Mouse (Mus musculus) kidney, embryonic 15.5 days (tissue): Measurements from ENCODE around the gene Morf4l1. TPM values are rescaled to one million over a fixed set of nuclear protein-coding genes. Genes with fewer than 3 reads are reported as not detected.

Source experiments
- ATAC-seq: fragments of 200-750 bp; cut with Nextera tagmentation; replicated peaks from 2 replicates; pipeline ENCODE4 v1.8.0; 2017; ENCODE audit warnings: moderate TSS enrichment; ENCODE audit not compliant: low FRiP score
- H3K27ac ChIP-seq: fragments of 300-500 bp; sonication (generic); 2 replicates; pipeline ENCODE4 v1.5.1; 2015; ENCODE audit warnings: mild to moderate bottlenecking, inconsistent platforms
- H3K27me3 ChIP-seq: fragments of 300-500 bp; sonication (generic); 2 replicates; pipeline ENCODE4 v1.6.1; 2015; ENCODE audit warnings: inconsistent platforms
- H3K36me3 ChIP-seq: fragments of 300-500 bp; sonication (generic); 2 replicates; pipeline ENCODE4 v1.6.1; 2015; ENCODE audit warnings: inconsistent platforms
- H3K4me1 ChIP-seq: fragments of 300-500 bp; sonication (generic); 2 replicates; pipeline ENCODE4 v1.6.1; 2015; ENCODE audit warnings: inconsistent platforms
- H3K4me2 ChIP-seq: fragments of 300-500 bp; sonication (generic); 2 replicates; pipeline ENCODE4 v1.6.1; 2015; ENCODE audit warnings: moderate library complexity, mild to moderate bottlenecking, inconsistent platforms
- H3K4me3 ChIP-seq: fragments of 300-500 bp; sonication (generic); replicated peaks from 2 replicates; pipeline ENCODE4 v1.5.1; 2015; ENCODE audit warnings: mild to moderate bottlenecking, inconsistent platforms
- H3K9ac ChIP-seq: fragments of 300-500 bp; sonication (generic); 2 replicates; pipeline ENCODE4 v1.6.1; 2015; ENCODE audit warnings: mild to moderate bottlenecking, inconsistent platforms
- H3K9me3 ChIP-seq: fragments of 300-500 bp; sonication (generic); replicated peaks from 2 replicates; pipeline ENCODE4 v1.6.1; 2016; ENCODE audit warnings: inconsistent platforms
- WGBS: fragments of 180-500 bp; shearing (Covaris S2); methylation state at CpG from one replicate; pipeline ENCODE4 v1.1.7; 2015; ENCODE audit warnings: mixed read lengths; 5-methylcytosine and 5-hydroxymethylcytosine counted together
- polyA plus RNA-seq: library from polyadenylated mRNA; unstranded; fragments of >200 nt; fragmentation: Nextera tagmentation; extraction: Ambion mirVana; gene quantifications from 2 replicates; pipeline ENCODE4 v1.2.1, GENCODE M21; 2015

Morf4l1 gene
- polyA plus RNA-seq, 1 experiment from 2014 or later = 441 TPM

DNA sequence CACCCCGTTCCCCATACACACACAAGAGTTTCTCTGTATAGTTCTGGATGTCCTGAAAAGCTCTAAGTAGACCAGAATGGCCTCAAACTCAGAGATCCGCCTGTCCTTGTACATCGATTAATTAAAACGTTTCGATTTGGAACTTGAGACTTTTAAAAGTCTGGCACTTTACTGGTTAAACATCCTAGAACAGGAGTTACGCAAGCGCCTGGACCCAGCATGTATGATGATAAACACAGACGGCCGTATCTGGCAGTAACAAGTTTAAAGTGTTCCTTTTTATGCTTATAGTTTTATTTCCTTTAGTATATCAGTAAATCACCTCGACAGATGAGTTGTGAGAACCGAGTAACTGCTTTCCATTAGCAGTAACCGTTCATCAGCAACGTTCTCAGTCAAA is 1.4 kb downstream of the Morf4l1 start:
- no peak for ATAC-seq
- no peaks in the 10 kb centered on the region for H3K9me3 ChIP-seq
- WGBS = 1% methylated on average over 13 of the region's 13 CpGs

DNA sequence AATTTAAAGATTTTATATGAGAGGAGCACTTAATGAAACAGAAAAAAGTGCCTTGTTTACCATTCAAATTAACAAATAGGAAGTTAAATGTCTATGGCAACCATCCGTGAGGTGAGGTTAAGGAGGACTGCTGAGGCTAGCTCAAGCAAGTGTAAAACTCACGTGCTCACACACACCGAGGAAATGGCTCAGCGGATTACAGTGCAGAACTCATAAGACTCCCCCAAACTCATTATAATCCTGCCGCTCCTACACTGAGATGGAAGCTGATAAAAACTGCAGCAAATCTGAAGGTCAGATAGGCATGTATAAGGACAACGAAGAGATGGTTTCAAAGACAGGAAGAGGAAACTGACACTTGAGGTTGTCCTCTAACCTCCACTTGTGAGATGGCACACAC is 5.2 kb downstream of the Morf4l1 start:
- no peak overlapping the region for H3K27ac ChIP-seq
- no peak for ATAC-seq
- H3K9ac ChIP-seq = no peak overlapping the region
- H3K4me3 ChIP-seq = no peak overlapping the region
- H3K4me2 ChIP-seq = no peak overlapping the region
- peaks cover 39% of the 10 kb centered on the region for H3K36me3 ChIP-seq
- peaks cover 15% of the 10 kb centered on the region for H3K4me1 ChIP-seq
- 55% methylated on average over 6 of the region's 6 CpGs for WGBS
- no peaks in the 10 kb centered on the region for H3K9me3 ChIP-seq
- no peaks in the 10 kb centered on the region for H3K27me3 ChIP-seq

More for the DNA sequence above, 1.4 kb downstream of the Morf4l1 start:
- Histone ChIP-seq H3K27ac (peak overlapping the region; percentile 99), H3K27me3 (peaks cover 6% of the 10 kb centered on the region; the same call in 1 of the 2 replicates), H3K4me2 (peak overlapping the region; percentile 78), H3K4me1 (peaks cover 15% of the 10 kb centered on the region), H3K36me3 (peaks cover 14% of the 10 kb centered on the region), H3K9ac (peak overlapping the region; percentile 95), H3K4me3 (peak overlapping the region; percentile 85)

- Histone ChIP-seq H3K36me3 (peaks cover 48% of the 10 kb centered on the region), H3K4me3 (no peak overlapping the region)
- ATAC-seq = no peak
These were observed 6.3 kb downstream of the Morf4l1 start for GRCm38 (mm10) chr9:90108272-90108671.

GRCm38 (mm10) chr9:90106915-90107314 is 7.7 kb downstream of the Morf4l1 start:
- Histone ChIP-seq H3K9me3 (no peaks in the 10 kb centered on the region), H3K4me3 (no peak overlapping the region), H3K4me2 (no peak overlapping the region), H3K27ac (no peak overlapping the region), H3K36me3 (peaks cover 60% of the 10 kb centered on the region), H3K9ac (no peak overlapping the region), H3K4me1 (0 out of 2 replicates have a peak, but pooled peaks cover 7% of the 10 kb centered on the region), H3K27me3 (no peaks in the 10 kb centered on the region)
- ATAC-seq = no peak
- 94% methylated on average over 1 of the region's 1 CpGs for WGBS

More at GRCm38 (mm10) chr9:90108272-90108671, 6.3 kb downstream of the Morf4l1 start:
- no peak overlapping the region for H3K4me2 ChIP-seq
- H3K9ac ChIP-seq = no peak overlapping the region
- H3K27ac ChIP-seq = no peak overlapping the region
- H3K4me1 ChIP-seq = peaks cover 15% of the 10 kb centered on the region
- H3K27me3 ChIP-seq = no peaks in the 10 kb centered on the region
- H3K9me3 ChIP-seq = no peaks in the 10 kb centered on the region

DNA sequence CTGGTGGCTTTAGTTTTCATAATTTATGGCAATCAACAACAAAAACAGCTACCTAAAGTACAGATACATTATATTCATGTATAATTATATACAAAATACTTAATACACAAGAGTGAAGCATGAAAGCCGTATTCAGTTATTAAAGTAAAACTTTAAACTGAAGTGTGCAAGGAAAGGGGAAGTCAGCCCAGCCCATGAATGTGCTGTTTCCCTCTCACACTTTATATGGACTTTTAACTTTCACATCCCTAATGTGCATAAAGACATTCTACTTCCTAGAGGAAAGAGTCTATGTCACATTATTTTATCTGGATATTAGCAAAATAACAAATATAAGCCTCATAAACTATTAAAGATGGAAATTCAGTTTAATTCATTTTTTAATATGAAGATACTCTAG is 9.1 kb downstream of the Morf4l1 start:
- 88% methylated on average over 1 of the region's 1 CpGs for WGBS
- Histone ChIP-seq H3K27me3 (no peaks in the 10 kb centered on the region), H3K9ac (no peak overlapping the region), H3K36me3 (peaks cover 74% of the 10 kb centered on the region), H3K27ac (no peak overlapping the region), H3K4me2 (no peak overlapping the region), H3K9me3 (no peaks in the 10 kb centered on the region), H3K4me3 (no peak overlapping the region), H3K4me1 (no peaks in the 10 kb centered on the region)
- no peak for ATAC-seq

DNA sequence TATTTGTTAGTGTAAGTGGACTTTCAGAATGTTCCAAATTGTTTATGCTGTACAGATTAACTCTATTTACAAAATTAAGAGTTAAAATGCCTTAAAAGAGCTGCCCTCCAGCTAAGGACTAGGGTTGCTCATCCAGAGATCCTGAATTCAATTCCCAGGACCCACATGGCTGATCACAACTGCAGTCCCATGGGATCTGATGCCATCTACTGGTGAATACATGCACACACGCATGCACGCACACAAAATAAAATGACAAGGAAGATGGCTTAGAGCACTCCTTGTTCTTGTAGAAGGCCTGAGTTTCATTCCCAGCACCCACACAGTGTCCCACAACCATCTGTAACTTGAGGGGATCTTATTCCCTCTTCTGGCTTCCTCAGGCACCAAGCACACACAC is 13.8 kb downstream of the Morf4l1 start:
- Histone ChIP-seq H3K9ac (no peak overlapping the region), H3K9me3 (no peaks in the 10 kb centered on the region), H3K27ac (no peak overlapping the region), H3K4me1 (no peaks in the 10 kb centered on the region), H3K36me3 (peaks cover 89% of the 10 kb centered on the region), H3K4me3 (no peak overlapping the region), H3K27me3 (no peaks in the 10 kb centered on the region), H3K4me2 (no peak overlapping the region)
- WGBS = 79% methylated on average over 2 of the region's 2 CpGs
- ATAC-seq = peak; percentile 29; the same call in 1 of the 2 replicates

DNA sequence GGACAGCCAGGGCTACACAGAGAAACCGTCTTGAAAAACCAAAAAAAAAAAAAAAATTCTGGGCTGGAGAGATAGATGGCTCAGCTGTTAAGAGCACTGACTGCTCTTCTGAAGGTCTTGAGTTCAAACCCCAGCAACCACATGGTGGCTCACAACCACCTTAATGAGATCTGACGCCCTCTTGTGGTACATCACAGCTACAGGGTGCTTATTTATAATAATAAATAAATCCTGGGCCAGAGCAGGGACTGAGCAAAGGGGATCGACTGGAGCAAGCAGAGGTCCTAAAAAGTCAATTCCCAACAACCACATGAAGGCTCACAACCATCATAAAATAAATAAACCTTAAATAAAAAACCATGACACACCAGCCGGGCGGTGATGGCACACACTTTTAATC is 15.6 kb downstream of the Morf4l1 start:
- H3K4me3 ChIP-seq = no peak overlapping the region
- no peaks in the 10 kb centered on the region for H3K4me1 ChIP-seq
- no peak overlapping the region for H3K9ac ChIP-seq
- H3K27ac ChIP-seq = no peak overlapping the region
- peaks cover 91% of the 10 kb centered on the region for H3K36me3 ChIP-seq
- H3K9me3 ChIP-seq = no peaks in the 10 kb centered on the region
- ATAC-seq = no peak
- no peak overlapping the region for H3K4me2 ChIP-seq
- 88% methylated on average over 5 of the region's 5 CpGs for WGBS
- H3K27me3 ChIP-seq = no peaks in the 10 kb centered on the region

- Histone ChIP-seq H3K36me3 (peaks cover 70% of the 10 kb centered on the region), H3K4me3 (no peak overlapping the region), H3K27me3 (no peaks in the 10 kb centered on the region), H3K4me2 (no peak overlapping the region), H3K27ac (no peak overlapping the region), H3K9ac (no peak overlapping the region), H3K4me1 (no peaks in the 10 kb centered on the region), H3K9me3 (no peaks in the 10 kb centered on the region)
- 94% methylated on average over 6 of the region's 6 CpGs for WGBS
- ATAC-seq = no peak
These were observed 25.1 kb downstream of the Morf4l1 start for GRCm38 (mm10) chr9:90089339-90090104.

DNA sequence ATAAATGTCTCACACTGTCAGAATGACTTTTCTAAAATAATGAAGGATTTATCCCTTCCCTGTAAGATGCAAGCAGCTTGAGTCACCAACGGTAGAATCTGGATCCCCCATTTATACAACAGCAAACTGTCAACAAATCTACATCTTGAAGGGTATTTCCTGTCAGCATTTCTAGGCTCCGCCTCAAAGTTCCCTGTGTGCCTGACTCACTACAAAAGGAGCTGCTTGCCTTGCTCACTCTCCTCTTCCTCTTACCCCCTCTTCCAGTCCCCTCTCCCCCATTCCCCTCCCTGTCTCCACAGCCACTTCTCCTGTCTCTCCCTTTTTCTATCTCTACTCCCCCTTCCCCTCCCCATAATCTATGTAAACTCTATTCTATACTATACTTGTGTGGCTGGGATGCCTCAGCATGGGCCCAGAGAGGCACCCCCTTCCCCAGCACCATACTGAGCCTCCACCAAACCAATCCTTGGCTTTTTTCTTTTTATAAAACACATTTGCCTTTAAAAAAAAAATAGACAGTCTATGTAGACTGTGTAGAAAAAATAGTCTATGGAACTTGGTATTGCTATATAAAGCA is 26.6 kb downstream of the Morf4l1 start:
- Histone ChIP-seq H3K4me2 (no peak overlapping the region), H3K9me3 (no peaks in the 10 kb centered on the region), H3K27me3 (no peaks in the 10 kb centered on the region), H3K9ac (no peak overlapping the region), H3K4me3 (no peak overlapping the region), H3K4me1 (no peaks in the 10 kb centered on the region), H3K36me3 (peaks cover 58% of the 10 kb centered on the region), H3K27ac (no peak overlapping the region)
- peak; percentile 57; the same call in 1 of the 2 replicates for ATAC-seq
- 85% methylated on average over 2 of the region's 2 CpGs for WGBS

DNA sequence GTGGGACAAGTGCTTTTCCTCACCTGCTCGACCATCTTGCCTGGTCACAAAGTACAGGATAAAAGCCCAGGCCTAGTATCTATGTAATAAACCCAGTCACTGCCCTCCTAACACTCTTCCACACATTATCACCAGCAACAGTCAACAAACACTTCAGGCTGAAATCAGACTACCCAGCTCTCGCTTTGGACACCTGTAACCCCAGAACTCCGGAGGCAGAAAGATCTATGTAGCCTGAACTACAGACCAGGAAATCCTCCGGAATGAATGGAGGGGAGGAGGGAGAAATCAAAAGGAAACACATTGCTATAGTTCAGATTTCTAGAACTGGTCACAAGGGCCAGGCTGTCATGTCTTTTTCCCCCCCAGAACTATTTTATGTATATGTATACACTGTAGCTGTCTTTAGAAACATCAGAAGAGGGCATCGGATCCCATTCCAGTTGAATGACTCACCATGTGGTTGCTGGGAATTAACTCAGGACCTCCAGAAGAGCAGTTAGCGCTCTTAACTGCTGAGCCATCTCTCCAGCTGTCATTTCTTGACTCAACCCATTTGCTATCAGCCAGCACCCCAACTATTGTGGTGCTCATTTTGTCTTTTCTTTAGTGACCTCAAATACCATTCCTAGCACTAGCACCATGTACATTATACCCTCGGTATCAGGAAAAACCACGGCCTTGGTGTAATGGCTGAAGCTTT is 29.7 kb downstream of the Morf4l1 start:
- H3K36me3 ChIP-seq = peaks cover 32% of the 10 kb centered on the region
- no peak overlapping the region for H3K27ac ChIP-seq
- no peak overlapping the region for H3K4me3 ChIP-seq
- no peak overlapping the region for H3K9ac ChIP-seq
- no peaks in the 10 kb centered on the region for H3K9me3 ChIP-seq
- 87% methylated on average over 8 of the region's 8 CpGs for WGBS
- H3K27me3 ChIP-seq = no peaks in the 10 kb centered on the region
- no peak for ATAC-seq
- H3K4me1 ChIP-seq = no peaks in the 10 kb centered on the region
- no peak overlapping the region for H3K4me2 ChIP-seq

DNA sequence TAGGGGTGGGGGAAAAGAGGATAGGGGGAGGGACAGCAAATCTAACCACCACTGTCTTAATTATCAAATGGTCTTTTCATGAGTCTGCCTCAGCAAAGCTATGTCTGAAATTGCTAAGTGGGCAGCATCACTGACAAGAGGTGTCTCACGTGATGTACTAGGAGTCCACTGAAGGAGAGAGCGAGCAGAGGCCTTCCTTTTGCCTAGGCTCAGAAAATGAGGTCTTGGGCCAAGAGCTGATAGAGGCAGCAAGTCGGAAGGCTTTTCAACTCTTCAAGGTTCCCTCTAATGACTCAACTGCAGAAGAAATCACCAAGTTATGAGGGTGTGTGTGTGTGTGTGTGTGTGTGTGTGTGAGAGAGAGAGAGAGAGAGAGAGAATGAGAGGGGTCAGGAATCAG is 30.4 kb downstream of the Morf4l1 start:
- WGBS = 90% methylated on average over 3 of the region's 3 CpGs
- no peak overlapping the region for H3K4me2 ChIP-seq
- no peak; the same call in 1 of the 2 replicates for ATAC-seq
- H3K9me3 ChIP-seq = no peaks in the 10 kb centered on the region
- no peaks in the 10 kb centered on the region for H3K27me3 ChIP-seq
- H3K4me1 ChIP-seq = no peaks in the 10 kb centered on the region
- no peak overlapping the region for H3K9ac ChIP-seq
- H3K4me3 ChIP-seq = no peak overlapping the region
- H3K27ac ChIP-seq = no peak overlapping the region
- peaks cover 25% of the 10 kb centered on the region for H3K36me3 ChIP-seq

GRCm38 (mm10) chr9:90082992-90083391 is 31.6 kb downstream of the Morf4l1 start:
- H3K4me3 ChIP-seq = no peak overlapping the region
- ATAC-seq = no peak
- no peak overlapping the region for H3K4me2 ChIP-seq
- no peaks in the 10 kb centered on the region for H3K27me3 ChIP-seq
- WGBS = 98% methylated on average over 1 of the region's 1 CpGs
- H3K36me3 ChIP-seq = peaks cover 15% of the 10 kb centered on the region
- no peaks in the 10 kb centered on the region for H3K9me3 ChIP-seq
- no peaks in the 10 kb centered on the region for H3K4me1 ChIP-seq
- no peak overlapping the region for H3K9ac ChIP-seq
- no peak overlapping the region for H3K27ac ChIP-seq
